Mouse (Mus musculus): ENCODE measurements around the gene Zcwpw1. TPM values are rescaled to one million over a fixed set of nuclear protein-coding genes. Genes with fewer than 3 reads are reported as not detected.

The Zcwpw1 gene
- polyA plus RNA-seq, 1 experiment from 2014 or later, result 19.5 TPM

DNA sequence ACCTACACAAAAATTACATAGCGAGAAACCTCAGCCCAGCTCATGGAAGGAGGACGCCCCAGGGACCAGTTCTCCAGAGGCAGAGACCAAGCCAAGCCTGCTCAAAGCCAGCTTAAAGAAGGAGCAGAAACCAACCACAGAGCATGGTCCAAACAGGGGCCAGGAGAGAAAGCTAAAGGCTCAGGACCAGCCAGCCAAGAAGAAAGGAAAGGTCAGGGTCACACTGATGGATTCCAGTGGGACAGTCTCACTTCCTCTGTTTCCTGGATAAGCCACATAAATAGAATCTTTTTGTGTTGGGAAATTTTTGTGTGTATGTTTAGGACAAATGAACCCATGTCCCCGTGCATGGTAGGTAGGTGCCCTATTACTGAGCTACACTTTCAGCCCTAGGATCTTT lies 9.0 kb downstream of the Zcwpw1 start:
- ATAC-seq (ENCODE audit: low FRiP score), result no peak

DNA sequence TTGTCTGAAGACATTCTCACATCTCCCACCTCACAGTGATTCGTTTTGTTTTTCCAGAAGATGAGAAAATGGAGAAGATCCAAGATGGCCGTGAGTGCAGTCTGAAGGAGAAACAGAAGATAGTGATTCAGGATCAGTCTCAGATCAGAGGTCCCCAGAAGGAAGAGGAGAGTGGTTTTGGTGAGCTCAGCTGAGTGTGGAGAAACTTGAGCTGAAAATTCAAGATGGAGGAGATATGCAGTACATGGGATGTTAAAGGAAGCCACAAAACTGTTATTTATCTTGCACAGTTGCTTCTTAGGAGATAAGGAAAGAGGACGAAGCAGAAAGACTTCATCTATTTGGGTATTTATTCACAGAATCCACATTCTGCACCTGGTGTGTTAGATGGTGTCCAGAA lies 13.3 kb downstream of the Zcwpw1 start:
- Histone ChIP-seq H3K4me1 (no peaks in the 10 kb centered on the region), H3K27ac (no peak overlapping the region), H3K4me2 (replicated peaks) (no peak overlapping the region), H3K36me3 (no peaks in the 10 kb centered on the region), H3K9me3 (replicated peaks) (no peaks in the 10 kb centered on the region), H3K9ac (no peak overlapping the region), H3K27me3 (no peaks in the 10 kb centered on the region), H3K4me3 (no peak overlapping the region)
- WGBS, result 88% methylated on average over 3 of the region's 3 CpGs
- no peak for ATAC-seq (ENCODE audit: low FRiP score)

More for the DNA sequence above, 9.0 kb downstream of the Zcwpw1 start:
- Histone ChIP-seq H3K27me3 (no peaks in the 10 kb centered on the region), H3K4me1 (no peaks in the 10 kb centered on the region), H3K4me2 (replicated peaks) (no peak overlapping the region), H3K9ac (no peak overlapping the region), H3K9me3 (replicated peaks) (no peaks in the 10 kb centered on the region), H3K27ac (no peak overlapping the region), H3K4me3 (no peak overlapping the region), H3K36me3 (no peaks in the 10 kb centered on the region)
- 84% methylated on average over 3 of the region's 3 CpGs for WGBS

DNA sequence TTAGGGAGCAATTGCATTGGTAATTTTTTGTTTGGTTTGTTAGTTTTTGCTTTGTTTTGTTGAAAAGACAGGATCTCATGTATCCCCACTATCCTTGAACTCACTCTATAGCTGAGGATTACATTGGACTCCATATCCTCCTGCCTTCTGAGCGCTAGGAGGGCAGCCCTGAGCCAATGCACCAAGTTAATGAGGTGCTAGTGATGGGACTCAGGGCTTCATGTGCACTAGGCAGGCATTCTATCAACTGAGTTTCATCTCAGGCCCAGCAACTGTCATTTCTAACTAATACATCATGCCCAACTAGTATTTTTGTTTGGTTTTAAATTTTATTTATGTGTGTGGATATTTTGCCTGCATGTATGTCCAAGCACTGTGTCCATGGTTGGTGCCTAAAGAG lies 18.6 kb downstream of the Zcwpw1 start:
- Histone ChIP-seq H3K9ac (no peak overlapping the region), H3K4me3 (no peak overlapping the region), H3K4me1 (no peaks in the 10 kb centered on the region), H3K36me3 (no peaks in the 10 kb centered on the region), H3K4me2 (replicated peaks) (no peak overlapping the region), H3K9me3 (replicated peaks) (no peaks in the 10 kb centered on the region), H3K27me3 (no peaks in the 10 kb centered on the region), H3K27ac (no peak overlapping the region)
- 86% methylated on average over 1 of the region's 1 CpGs for WGBS
- no peak for ATAC-seq (ENCODE audit: low FRiP score)

DNA sequence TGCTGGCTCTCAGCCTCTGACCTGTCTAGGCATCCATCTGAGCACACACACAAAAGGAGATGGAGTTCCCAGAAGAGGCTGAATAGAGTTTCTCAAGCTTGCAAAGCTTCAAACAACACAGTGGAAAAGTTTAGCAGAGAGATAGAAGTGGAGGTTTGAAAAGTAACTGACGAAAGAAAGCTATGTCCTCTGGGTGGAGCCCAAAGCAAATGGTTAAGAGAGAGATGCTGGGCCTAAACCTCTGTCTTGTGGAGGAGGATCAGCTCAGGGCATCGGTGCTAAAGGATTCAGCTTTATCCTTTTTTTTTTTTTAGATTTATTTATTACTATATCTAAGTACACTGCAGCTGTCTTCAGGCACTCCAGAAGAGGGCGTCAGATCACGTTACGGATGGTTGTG lies 20.7 kb downstream of the Zcwpw1 start:
- H3K4me3 ChIP-seq, result no peak overlapping the region
- H3K4me2 ChIP-seq (replicated peaks), result no peak overlapping the region
- no peaks in the 10 kb centered on the region for H3K9me3 ChIP-seq (replicated peaks)
- H3K27ac ChIP-seq, result no peak overlapping the region
- no peak overlapping the region for H3K9ac ChIP-seq
- no peaks in the 10 kb centered on the region for H3K36me3 ChIP-seq
- H3K4me1 ChIP-seq, result no peaks in the 10 kb centered on the region
- WGBS, result 83% methylated on average over 5 of the region's 5 CpGs
- no peak for ATAC-seq (ENCODE audit: low FRiP score)
- H3K27me3 ChIP-seq, result no peaks in the 10 kb centered on the region

DNA sequence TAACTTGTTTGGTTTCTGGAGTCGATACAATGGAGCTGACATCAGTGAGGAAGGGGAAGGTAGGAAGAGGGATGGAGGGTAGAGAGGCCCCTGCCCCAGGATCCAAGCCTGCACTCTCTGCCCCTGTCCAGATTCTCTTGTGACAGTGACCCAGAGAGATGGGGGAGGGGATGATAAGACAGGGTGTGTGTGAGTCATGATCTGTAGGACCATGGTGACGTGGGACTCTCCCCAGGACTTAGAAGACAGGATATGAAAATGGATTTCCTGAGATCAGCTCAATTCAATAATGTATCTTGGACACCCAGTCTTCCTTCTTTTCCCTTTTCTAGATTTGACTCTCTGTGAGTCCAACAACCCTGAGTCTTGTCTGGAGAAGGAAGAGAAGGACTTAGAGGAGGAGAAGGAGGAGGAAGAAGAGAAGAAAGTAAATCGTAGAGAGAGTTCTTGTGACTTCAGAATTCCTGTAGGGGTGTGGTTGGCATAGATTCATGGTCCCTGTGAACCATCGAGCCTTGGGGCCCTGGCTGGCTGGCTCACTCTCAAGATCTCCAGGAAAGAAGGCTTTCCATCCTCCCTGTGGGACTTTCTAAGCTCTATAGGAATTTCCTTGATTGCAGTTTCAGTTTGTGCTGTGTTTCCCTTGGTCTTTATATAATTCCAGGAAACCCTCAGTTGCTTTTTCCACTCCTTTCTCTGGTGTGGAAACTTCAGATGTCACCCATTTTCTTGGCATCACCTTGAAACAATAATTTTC lies 30.0 kb downstream of the Zcwpw1 start:
- H3K4me3 ChIP-seq, result no peak overlapping the region
- 81% methylated on average over 4 of the region's 4 CpGs for WGBS
- no peaks in the 10 kb centered on the region for H3K27me3 ChIP-seq

DNA sequence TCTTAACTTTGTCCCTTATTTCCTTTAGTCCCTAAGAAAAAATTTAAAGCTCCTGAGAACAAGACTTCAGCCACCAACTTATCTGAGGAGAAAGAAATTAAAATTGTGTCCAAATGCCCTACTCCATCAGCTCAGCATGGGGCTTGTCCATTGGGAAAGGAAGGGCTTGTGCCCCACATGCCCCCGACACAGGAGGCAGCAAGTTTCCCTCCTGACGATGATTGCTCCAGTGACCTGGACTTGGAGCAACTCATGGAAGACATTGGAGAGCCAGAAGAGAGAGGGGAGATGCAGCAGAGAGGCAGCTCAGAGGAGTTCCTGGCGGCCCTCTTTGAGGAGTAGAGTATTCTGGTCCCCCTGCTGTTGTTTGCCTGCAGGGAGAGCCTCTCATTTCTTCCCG lies 34.5 kb downstream of the Zcwpw1 start:
- no peaks in the 10 kb centered on the region for H3K27me3 ChIP-seq
- 59% methylated on average over 4 of the region's 4 CpGs for WGBS

More for the DNA sequence above, 30.0 kb downstream of the Zcwpw1 start:
- Histone ChIP-seq H3K9me3 (replicated peaks) (no peaks in the 10 kb centered on the region), H3K4me2 (replicated peaks) (no peak overlapping the region), H3K4me1 (no peaks in the 10 kb centered on the region), H3K9ac (no peak overlapping the region), H3K36me3 (no peaks in the 10 kb centered on the region), H3K27ac (no peak overlapping the region)
- ATAC-seq (ENCODE audit: low FRiP score), result no peak

DNA sequence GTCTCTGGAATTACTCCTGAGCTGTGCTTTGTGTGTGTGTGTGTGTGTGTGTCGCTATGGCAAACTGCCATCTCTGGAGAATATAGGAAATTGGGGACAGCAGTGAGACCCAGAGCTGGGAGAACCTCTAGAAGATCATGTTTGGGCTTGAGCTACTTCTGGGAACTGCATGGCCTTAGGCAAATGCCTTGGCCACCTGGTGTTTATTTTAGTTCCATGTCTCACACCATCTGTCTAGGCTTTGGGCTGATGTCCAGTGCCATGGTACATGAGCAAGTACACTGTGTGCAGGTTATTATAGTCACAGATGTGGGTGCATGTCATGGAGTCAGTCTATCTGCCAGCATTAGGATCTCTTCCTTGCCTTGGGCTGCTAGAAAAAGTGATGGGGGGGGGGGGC lies 35.0 kb downstream of the Zcwpw1 start:
- Histone ChIP-seq H3K9ac (no peak overlapping the region), H3K27ac (no peak overlapping the region), H3K4me3 (no peak overlapping the region), H3K36me3 (no peaks in the 10 kb centered on the region), H3K9me3 (replicated peaks) (no peaks in the 10 kb centered on the region), H3K4me2 (replicated peaks) (no peak overlapping the region), H3K4me1 (no peaks in the 10 kb centered on the region), H3K27me3 (no peaks in the 10 kb centered on the region)
- no peak for ATAC-seq (ENCODE audit: low FRiP score)
- WGBS, result 76% methylated on average over 1 of the region's 1 CpGs

More for the DNA sequence above, 34.5 kb downstream of the Zcwpw1 start:
- no peak for ATAC-seq (ENCODE audit: low FRiP score)
- Histone ChIP-seq H3K4me3 (no peak overlapping the region), H3K9ac (no peak overlapping the region), H3K4me2 (replicated peaks) (no peak overlapping the region), H3K9me3 (replicated peaks) (no peaks in the 10 kb centered on the region), H3K4me1 (no peaks in the 10 kb centered on the region), H3K27ac (no peak overlapping the region), H3K36me3 (no peaks in the 10 kb centered on the region)

DNA sequence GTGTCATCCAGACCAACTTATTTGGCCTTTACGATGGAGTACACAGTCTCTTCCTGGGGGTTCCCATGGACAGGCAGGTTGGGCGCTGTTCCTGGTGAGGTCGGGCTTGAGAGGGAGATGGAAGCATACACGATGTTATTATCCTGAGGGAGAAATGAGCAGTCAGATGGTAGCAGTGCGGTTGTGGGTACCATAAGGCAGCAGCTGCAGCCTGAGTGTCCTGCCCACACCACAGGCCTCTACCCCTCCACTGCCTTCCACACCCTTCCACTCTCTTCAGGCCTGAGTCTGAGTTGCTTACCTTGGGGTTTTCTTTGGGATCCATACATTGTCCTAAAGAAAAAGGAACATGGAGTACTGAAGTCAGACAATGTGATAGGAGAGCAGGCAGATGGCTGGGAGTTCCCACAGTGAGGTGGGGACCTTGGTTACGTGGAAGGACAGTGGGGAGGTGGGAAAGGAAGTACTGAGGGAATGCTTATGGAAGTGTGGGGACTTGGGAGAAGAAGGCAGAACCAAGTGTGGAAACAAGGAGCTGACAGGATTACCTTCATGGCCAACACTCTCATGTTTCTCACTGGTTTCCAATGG lies 36.0 kb downstream of the Zcwpw1 start:
- Histone ChIP-seq H3K9ac (no peak overlapping the region), H3K4me3 (no peak overlapping the region), H3K4me2 (replicated peaks) (no peak overlapping the region), H3K4me1 (no peaks in the 10 kb centered on the region), H3K27ac (no peak overlapping the region), H3K27me3 (no peaks in the 10 kb centered on the region), H3K9me3 (replicated peaks) (no peaks in the 10 kb centered on the region), H3K36me3 (no peaks in the 10 kb centered on the region)
- ATAC-seq (ENCODE audit: low FRiP score), result no peak
- 85% methylated on average over 6 of the region's 6 CpGs for WGBS

DNA sequence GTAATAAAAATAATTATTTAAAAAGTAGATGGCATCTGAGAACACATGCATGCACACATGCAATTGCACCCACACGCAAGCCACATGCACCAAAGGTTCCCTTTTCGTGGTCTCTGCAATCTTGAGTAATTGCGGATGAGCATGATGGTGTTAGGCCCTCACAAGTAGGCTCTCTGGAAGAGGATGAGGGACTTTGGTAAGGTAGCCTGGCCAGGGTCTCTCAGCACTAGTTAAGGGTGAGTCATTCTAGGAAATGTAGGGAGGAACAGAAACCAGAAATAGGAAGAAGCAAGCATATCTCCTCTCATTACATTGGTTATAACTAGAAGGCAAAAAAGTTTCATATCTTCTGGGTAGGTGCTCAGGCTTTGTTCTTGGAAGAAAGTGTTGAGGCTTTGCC lies 37.4 kb downstream of the Zcwpw1 start:
- H3K9ac ChIP-seq, result no peak overlapping the region
- no peaks in the 10 kb centered on the region for H3K9me3 ChIP-seq (replicated peaks)
- no peak overlapping the region for H3K27ac ChIP-seq
- no peaks in the 10 kb centered on the region for H3K4me1 ChIP-seq
- no peaks in the 10 kb centered on the region for H3K27me3 ChIP-seq
- WGBS, result 89% methylated on average over 3 of the region's 3 CpGs
- H3K4me3 ChIP-seq, result no peak overlapping the region
- H3K4me2 ChIP-seq (replicated peaks), result no peak overlapping the region
- no peak for ATAC-seq (ENCODE audit: low FRiP score)
- H3K36me3 ChIP-seq, result no peaks in the 10 kb centered on the region

DNA sequence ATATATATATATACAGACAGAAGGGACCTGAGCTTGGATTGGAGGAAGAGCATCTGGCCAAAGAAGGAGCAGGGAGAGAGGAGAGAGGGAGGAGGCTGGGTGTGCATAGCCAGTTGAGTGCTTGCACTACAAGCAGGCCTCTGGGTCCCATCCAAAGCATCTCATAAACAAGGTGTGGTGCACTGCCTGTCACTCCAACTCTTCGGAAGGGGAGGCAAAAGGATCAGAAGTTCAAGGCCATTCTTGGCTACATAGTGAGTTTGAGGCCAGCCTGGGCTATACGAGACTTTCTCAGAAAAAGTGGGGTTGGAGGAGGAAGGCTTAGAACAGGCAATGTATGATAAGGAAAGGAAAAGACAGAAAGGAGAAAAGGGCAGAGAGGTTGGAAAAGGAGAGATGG lies 38.4 kb downstream of the Zcwpw1 start:
- Histone ChIP-seq H3K4me3 (no peak overlapping the region), H3K27ac (no peak overlapping the region), H3K9ac (no peak overlapping the region), H3K27me3 (no peaks in the 10 kb centered on the region), H3K36me3 (no peaks in the 10 kb centered on the region), H3K4me1 (no peaks in the 10 kb centered on the region), H3K9me3 (replicated peaks) (no peaks in the 10 kb centered on the region), H3K4me2 (replicated peaks) (no peak overlapping the region)
- WGBS, result 87% methylated on average over 2 of the region's 2 CpGs
- no peak for ATAC-seq (ENCODE audit: low FRiP score)

DNA sequence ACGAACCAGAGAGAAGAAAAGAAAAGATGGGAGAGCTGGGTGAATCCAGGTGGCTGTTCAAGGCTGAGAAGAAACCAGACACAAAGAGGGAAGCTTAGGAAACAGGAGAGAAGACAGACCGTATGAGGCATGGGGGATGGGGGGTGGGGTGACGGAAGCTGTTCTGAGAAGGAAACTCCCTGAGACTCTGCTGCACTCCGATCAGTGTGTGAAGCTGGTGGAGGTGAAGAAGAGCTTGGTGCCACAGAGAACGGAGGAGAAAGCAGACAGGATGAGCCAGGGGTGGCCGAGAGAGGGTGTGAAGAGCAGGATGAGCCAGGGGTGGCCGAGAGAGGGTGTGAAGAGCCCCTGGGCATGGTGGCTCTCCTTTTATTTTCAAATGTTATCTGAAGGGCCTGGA lies 38.8 kb downstream of the Zcwpw1 start:
- no peak for ATAC-seq (ENCODE audit: low FRiP score)
- H3K36me3 ChIP-seq, result no peaks in the 10 kb centered on the region
- no peaks in the 10 kb centered on the region for H3K4me1 ChIP-seq
- no peak overlapping the region for H3K4me2 ChIP-seq (replicated peaks)
- 58% methylated on average over 7 of the region's 7 CpGs for WGBS
- H3K9me3 ChIP-seq (replicated peaks), result no peaks in the 10 kb centered on the region
- no peak overlapping the region for H3K27ac ChIP-seq
- no peaks in the 10 kb centered on the region for H3K27me3 ChIP-seq
- no peak overlapping the region for H3K4me3 ChIP-seq
- H3K9ac ChIP-seq, result no peak overlapping the region

DNA sequence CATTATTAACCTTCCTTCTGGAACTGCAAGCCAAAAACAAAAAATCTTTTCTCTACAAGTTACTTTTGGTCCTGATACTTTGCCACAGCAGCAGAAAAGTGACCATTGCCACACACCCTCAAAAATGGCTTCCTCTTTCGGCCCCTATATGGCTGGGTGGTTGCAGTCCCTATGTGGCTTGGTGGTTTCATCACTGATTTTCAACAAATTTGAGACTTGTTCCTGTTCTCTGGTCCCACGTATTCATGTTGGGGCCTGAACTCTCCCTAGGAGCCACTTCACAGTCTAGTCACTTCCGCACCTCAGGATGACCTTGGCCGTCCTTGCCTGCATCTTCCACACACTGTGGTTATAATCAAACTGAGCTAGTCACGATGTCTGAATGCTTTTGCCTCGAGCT lies 41.1 kb downstream of the Zcwpw1 start:
- Histone ChIP-seq H3K4me2 (replicated peaks) (no peak overlapping the region), H3K36me3 (no peaks in the 10 kb centered on the region), H3K4me3 (no peak overlapping the region), H3K4me1 (no peaks in the 10 kb centered on the region), H3K27me3 (no peaks in the 10 kb centered on the region), H3K9ac (no peak overlapping the region), H3K9me3 (replicated peaks) (no peaks in the 10 kb centered on the region), H3K27ac (no peak overlapping the region)
- no peak for ATAC-seq (ENCODE audit: low FRiP score)
- WGBS, result 83% methylated on average over 6 of the region's 6 CpGs

DNA sequence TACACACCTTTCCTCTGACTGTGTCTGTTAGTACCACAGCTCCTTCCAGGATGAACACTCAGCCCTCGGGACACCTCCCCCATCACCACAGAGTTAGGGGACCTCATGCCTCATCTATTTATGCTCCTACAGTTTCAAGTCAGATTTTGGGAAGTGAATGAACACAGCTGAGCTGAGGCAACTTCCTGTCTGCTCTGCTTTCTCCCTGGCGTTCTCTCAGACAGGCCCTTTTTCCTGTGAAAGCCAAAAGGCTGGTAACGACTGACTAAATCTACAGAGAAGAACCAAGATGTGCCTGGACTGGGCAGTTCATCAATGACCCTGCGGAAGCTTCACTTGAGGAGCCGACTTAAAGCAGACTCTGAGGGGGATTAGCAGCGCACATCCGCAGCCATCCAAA lies 42.6 kb downstream of the Zcwpw1 start:
- Histone ChIP-seq H3K9ac (no peak overlapping the region), H3K4me1 (no peaks in the 10 kb centered on the region), H3K36me3 (no peaks in the 10 kb centered on the region), H3K9me3 (replicated peaks) (no peaks in the 10 kb centered on the region), H3K4me3 (no peak overlapping the region), H3K27ac (no peak overlapping the region), H3K27me3 (no peaks in the 10 kb centered on the region), H3K4me2 (replicated peaks) (no peak overlapping the region)
- no peak for ATAC-seq (ENCODE audit: low FRiP score)
- WGBS, result 87% methylated on average over 7 of the region's 7 CpGs

All from hindbrain, embryonic 12.5 days (tissue).